Mouse (Mus musculus) urinary bladder, adult 18-20 months (tissue): ENCODE results near the gene Ints2.

Experiments used
- DNase-seq, 2 experiments: peaks; one replicate each; pipeline ENCODE4 v3.0.0; 2022; ENCODE audit warnings: low spot score in 2 of 2, mixed read lengths in 2 of 2

The Ints2 gene

GRCm38 (mm10) chr11:86174173-86174572, 83.2 kb downstream of the Ints2 start:
- peak; percentile 14 to 30 for DNase-seq

DNA sequence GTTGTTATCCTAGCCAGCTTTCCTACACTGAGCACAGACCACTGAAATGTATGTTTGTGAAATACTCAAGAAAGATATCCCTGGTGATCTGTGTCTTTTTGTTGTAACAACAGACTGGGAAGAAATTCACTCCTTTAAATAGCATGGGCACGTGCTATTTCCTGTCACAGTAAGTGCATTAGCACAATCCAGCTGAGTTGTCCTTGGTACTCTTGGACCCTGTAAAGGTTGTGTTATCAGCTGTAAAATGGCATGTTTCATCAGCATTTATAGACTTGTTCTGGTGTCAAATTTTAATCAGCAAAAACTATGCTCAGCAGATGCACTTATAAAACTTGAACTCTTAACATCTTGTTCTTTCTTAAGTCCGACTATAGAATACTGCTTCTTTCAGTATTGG, 86.6 kb downstream of the Ints2 start:
- no peak for DNase-seq
